18 mouse cellular contexts compared by ENCODE assay signal in the genomic region with DNA sequence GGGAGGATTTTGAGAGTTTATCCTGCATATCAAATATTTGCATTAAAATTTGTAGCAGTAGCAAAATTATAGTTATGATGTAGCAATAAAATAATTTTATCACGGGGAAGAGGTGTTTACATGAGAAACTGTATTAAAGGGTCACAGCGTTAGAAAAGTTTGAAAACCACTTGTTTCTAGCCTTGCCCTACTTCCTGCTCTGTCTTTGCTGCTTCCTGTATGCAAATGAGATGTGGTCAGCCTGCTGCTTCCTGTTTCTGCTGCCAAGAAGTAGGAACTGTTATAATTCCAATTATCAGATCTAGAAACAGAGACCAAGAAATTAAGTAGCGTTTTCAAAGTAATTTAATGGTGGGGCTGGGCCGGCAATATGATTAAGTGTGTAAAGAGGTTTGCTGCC.
DNase-seq lines count a peak whose midpoint lies in the region; ATAC-seq and TF ChIP-seq lines count a peak whose summit lies in the region.
"Had no signal": no experiment of that assay in that cellular context is flagged by ENCODE, and none has a peak within 500 bp of the region (broad histone marks: within the 10 kb centered on the region; RNA-seq: fewer than 3 reads in every experiment).

No protein-coding gene starts in this region.

- H3K9ac ChIP-seq in kidney, embryonic 16.5 days (replicated peaks; ENCODE audit: low read length): no peak overlapping the region
- H3K9ac ChIP-seq: embryonic facial prominence, embryonic 15.5 days; liver, embryonic 13.5 days; neural tube, embryonic 13.5 days had no signal

- ATAC-seq in kidney, embryonic 16.5 days (ENCODE audit: low FRiP score, low TSS enrichment): no peak
- ATAC-seq in megakaryocyte-erythroid progenitor cell, adult 5-6 weeks (replicated peaks; ENCODE audit: low FRiP score, low TSS enrichment, poor library complexity, severe bottlenecking): peak; percentile 58; the same call in 1 of the 2 replicates
- ATAC-seq: forebrain, embryonic 14.5 days; Patski had no signal

- no peaks in the 10 kb centered on the region for H3K27me3 ChIP-seq in kidney, adult 2 months (replicated peaks; ENCODE audit: control insufficient read depth, insufficient read depth, low read length)
- peaks cover 17% of the 10 kb centered on the region for H3K27me3 ChIP-seq in kidney, embryonic 16.5 days (ENCODE audit: insufficient read depth, low read length)

- 77% methylated on average over 4 of the region's 4 CpGs for WGBS in kidney, adult 2 months
- 88% methylated on average over 4 of the region's 4 CpGs for WGBS in kidney, embryonic 16.5 days

- TF ChIP-seq POLR2A in kidney, adult 2 months (IDR thresholded peaks at IDR 0.05; ENCODE audit: low read depth, low read length): no peak
- TF ChIP-seq POLR2A in bone marrow macrophage, adult 2 months (IDR thresholded peaks at IDR 0.05; ENCODE audit: borderline replicate concordance, low read depth, low read length): no peak

- DNase-seq in kidney, adult 2 months: peak; percentile 17
- DNase-seq in B cell, adult 2 months: peak; percentile 68 to 73
- DNase-seq in left cerebral cortex, adult 2 months (ENCODE audit: extremely low spot score in 1 of 2, low spot score in 2 of 2): no peak
- DNase-seq in ovary, postnatal 10 days (ENCODE audit: low spot score): no peak
- no peak for DNase-seq in kidney, postnatal 25 days
- DNase-seq: adrenal gland, adult 8-10 months; heart, postnatal 4 days; kidney, adult 11 months; liver, embryonic 13.5 days; right cerebral cortex, adult 18-20 months had no signal

- TF ChIP-seq CTCF in kidney, adult 2 months (conservative IDR thresholded peaks at IDR 0.05; ENCODE audit: insufficient read depth, insufficient read length, low read depth, low read length): no peak
- no peak for TF ChIP-seq CTCF in bone marrow macrophage, adult 2 months (IDR thresholded peaks at IDR 0.05; ENCODE audit: low read depth, low read length)
- TF ChIP-seq CTCF in left cerebral cortex, adult 2 months (IDR thresholded peaks at IDR 0.05): no peak

- no peaks in the 10 kb centered on the region for H3K9me3 ChIP-seq in kidney, embryonic 16.5 days (ENCODE audit: low read length)
- H3K9me3 ChIP-seq: embryonic facial prominence, embryonic 15.5 days; heart, embryonic 10.5 days; liver, embryonic 13.5 days; neural tube, embryonic 13.5 days had no signal

- intact Hi-C loops in left cerebral cortex, adult 2 months (cut with DNase I): no loop called here

- H3K4me1 ChIP-seq in kidney, adult 2 months (ENCODE audit: control insufficient read depth, insufficient read depth, low read length): no peaks in the 10 kb centered on the region
- peaks cover 25% of the 10 kb centered on the region for H3K4me1 ChIP-seq in kidney, embryonic 16.5 days (ENCODE audit: insufficient read depth, low read length)
- H3K4me1 ChIP-seq in bone marrow macrophage, adult 2 months (ENCODE audit: control insufficient read depth, insufficient read depth, low read length): peaks cover 15% of the 10 kb centered on the region

- no peaks in the 10 kb centered on the region for H3K36me3 ChIP-seq in kidney, adult 2 months (ENCODE audit: control insufficient read depth, insufficient read depth, low read length)
- no peaks in the 10 kb centered on the region for H3K36me3 ChIP-seq in kidney, embryonic 16.5 days (ENCODE audit: insufficient read depth, low read length)
- H3K36me3 ChIP-seq: embryonic facial prominence, embryonic 15.5 days; heart, embryonic 10.5 days; liver, embryonic 13.5 days; neural tube, embryonic 13.5 days had no signal

- H3K4me2 ChIP-seq in kidney, embryonic 16.5 days (replicated peaks; ENCODE audit: low read depth, low read length): no peak overlapping the region
- H3K4me2 ChIP-seq: embryonic facial prominence, embryonic 15.5 days; liver, embryonic 13.5 days; neural tube, embryonic 13.5 days had no signal

- H3K4me3 ChIP-seq in kidney, adult 2 months (ENCODE audit: insufficient read depth, low read depth, low read length): no peak overlapping the region
- no peak overlapping the region for H3K4me3 ChIP-seq in kidney, embryonic 16.5 days (ENCODE audit: low read length)
- no peak overlapping the region for H3K4me3 ChIP-seq in bone marrow macrophage, adult 2 months (ENCODE audit: insufficient read depth, low read length)
- H3K4me3 ChIP-seq in left cerebral cortex, adult 2 months: no peak overlapping the region
- H3K4me3 ChIP-seq: embryonic facial prominence, embryonic 15.5 days; heart, embryonic 10.5 days; liver, embryonic 13.5 days; neural tube, embryonic 13.5 days had no signal

- no peak overlapping the region for H3K27ac ChIP-seq in kidney, adult 2 months (ENCODE audit: insufficient read depth, low read depth, low read length)
- no peak overlapping the region for H3K27ac ChIP-seq in kidney, embryonic 16.5 days (ENCODE audit: low read length)
- H3K27ac ChIP-seq in bone marrow macrophage, adult 2 months (ENCODE audit: insufficient read depth, low read depth, low read length): peak overlapping the region; percentile 64
- H3K27ac ChIP-seq in left cerebral cortex, adult 2 months: no peak overlapping the region
- H3K27ac ChIP-seq: embryonic facial prominence, embryonic 15.5 days; heart, embryonic 10.5 days; liver, embryonic 13.5 days; neural tube, embryonic 13.5 days had no signal

Comparison
In these comparisons a context has a peak if more than half of its experiments do, and no peak if none do; other contexts are left out.
1. DNase-seq: peak in kidney, adult 2 months (single experiment) and B cell, adult 2 months (2 of 2); none in left cerebral cortex, adult 2 months (0 of 2), ovary, postnatal 10 days (single experiment) and kidney, postnatal 25 days (0 of 2).